Mouse (Mus musculus): ENCODE measurements around the gene Morc3.

- TF ChIP-seq CTCF (IDR thresholded peaks at IDR 0.05; ENCODE audit: control insufficient read depth, insufficient read depth, low read length) (no peak), POLR2A (IDR thresholded peaks at IDR 0.05; ENCODE audit: borderline replicate concordance, control insufficient read depth, low read depth, low read length) (no peak)
These were observed 24.8 kb upstream of the Morc3 start for GRCm38 (mm10) chr16:93807167-93807566.
